Mouse (Mus musculus) adrenal gland, adult 8-10 months (tissue): Measurements from ENCODE around the gene Dnmt3c. TPM values are rescaled to one million over a fixed set of nuclear protein-coding genes. Genes with fewer than 3 reads are reported as not detected.
A peak's percentile ranks its signal among the peaks of the same experiment; 100 is the strongest.
"Not testable (repeated sequence)": the region's sequence is repeated elsewhere in the genome, so short reads cannot be mapped to it uniquely, and the experiment has no call there.

Source experiments
- DNase-seq: peaks from one replicate; pipeline ENCODE4 v3.0.0; 2022
- total RNA-seq, 4 experiments: library from RNA; stranded (reverse); gene quantifications; 2 replicates each; pipeline ENCODE4 v1.2.4; 2022

The Dnmt3c gene
- total RNA-seq = not detected

GRCm38 (mm10) chr2:153696352-153696751 is at the start of gene Dnmt3c:
Dnmt3c (plus strand) TSS chr2:153696652.
- no peak for DNase-seq

- no peak for DNase-seq
These were observed 47.6 kb upstream of the Dnmt3c start for GRCm38 (mm10) chr2:153648773-153649297.

- DNase-seq = peak; percentile 8
These were observed 47.0 kb upstream of the Dnmt3c start, which contains the start of gene Dnmt3b for GRCm38 (mm10) chr2:153649298-153650013. Dnmt3b (plus strand) TSS chr2:153649450.

GRCm38 (mm10) chr2:153650014-153650687 is 46.3 kb upstream of the Dnmt3c start:
- peak; percentile 6 for DNase-seq

- no peak for DNase-seq
These were observed 44.8 kb upstream of the Dnmt3c start for GRCm38 (mm10) chr2:153651681-153652080.

GRCm38 (mm10) chr2:153657659-153658058 is 38.8 kb upstream of the Dnmt3c start:
- not testable (repeated sequence) for DNase-seq

- no peak for DNase-seq
These were observed 35.8 kb upstream of the Dnmt3c start for GRCm38 (mm10) chr2:153660616-153661015.

GRCm38 (mm10) chr2:153665401-153665800 is 31.1 kb upstream of the Dnmt3c start:
- DNase-seq = no peak

GRCm38 (mm10) chr2:153668754-153669376 is 27.6 kb upstream of the Dnmt3c start:
- no peak for DNase-seq

- no peak for DNase-seq
These were observed 26.3 kb upstream of the Dnmt3c start for GRCm38 (mm10) chr2:153670111-153670510.

GRCm38 (mm10) chr2:153672619-153673018 is 23.8 kb upstream of the Dnmt3c start:
- no peak for DNase-seq

- not testable (repeated sequence) for DNase-seq
These were observed 21.1 kb upstream of the Dnmt3c start for GRCm38 (mm10) chr2:153675364-153675763.

GRCm38 (mm10) chr2:153676944-153677343 is 19.5 kb upstream of the Dnmt3c start:
- DNase-seq = no peak

- no peak for DNase-seq
These were observed 18.9 kb upstream of the Dnmt3c start for GRCm38 (mm10) chr2:153677550-153677949.

- no peak for DNase-seq
These were observed 16.5 kb upstream of the Dnmt3c start for GRCm38 (mm10) chr2:153679959-153680358.

- not testable (repeated sequence) for DNase-seq
These were observed 3.0 kb upstream of the Dnmt3c start for GRCm38 (mm10) chr2:153693413-153693812.

- peak; percentile 6 for DNase-seq
These were observed 1.9 kb upstream of the Dnmt3c start for GRCm38 (mm10) chr2:153694462-153695085.

- DNase-seq = no peak
These were observed 6.9 kb downstream of the Dnmt3c start for GRCm38 (mm10) chr2:153703389-153703788.

GRCm38 (mm10) chr2:153710701-153711330 is 14.4 kb downstream of the Dnmt3c start:
- no peak for DNase-seq

- no peak for DNase-seq
These were observed 16.2 kb downstream of the Dnmt3c start for GRCm38 (mm10) chr2:153712646-153713091.

- DNase-seq = peak; percentile 22
These were observed 16.8 kb downstream of the Dnmt3c start for GRCm38 (mm10) chr2:153713227-153713626.

GRCm38 (mm10) chr2:153717861-153718260 is 21.4 kb downstream of the Dnmt3c start:
- DNase-seq = not testable (repeated sequence)
